10 mouse cellular contexts compared by ENCODE assay signal in genomic region chr5:118386126-118386525, GRCm38 (mm10).
DNase-seq lines count a peak whose midpoint lies in the region; ATAC-seq and TF ChIP-seq lines count a peak whose summit lies in the region.
"Had no signal": no experiment of that assay in that cellular context is flagged by ENCODE, and none has a peak within 500 bp of the region (broad histone marks: within the 10 kb centered on the region; RNA-seq: fewer than 3 reads in every experiment).

No protein-coding gene starts in this region.

- no peaks in the 10 kb centered on the region for H3K27me3 ChIP-seq in forebrain, postnatal 0 days (ENCODE audit: insufficient read depth, low read length)
- H3K27me3 ChIP-seq in forebrain, embryonic 11.5 days (ENCODE audit: control insufficient read depth, insufficient read depth, low read length), result no peaks in the 10 kb centered on the region
- no peaks in the 10 kb centered on the region for H3K27me3 ChIP-seq in thymus, adult 2 months (ENCODE audit: control insufficient read depth, insufficient read depth, low read length)
- H3K27me3 ChIP-seq: forebrain, embryonic 15.5 days had no signal

- peaks cover 20% of the 10 kb centered on the region; the same call in 1 of the 2 replicates for H3K4me1 ChIP-seq in forebrain, postnatal 0 days (ENCODE audit: insufficient read depth)
- H3K4me1 ChIP-seq in forebrain, embryonic 11.5 days (replicated peaks; ENCODE audit: control insufficient read depth, insufficient read depth, low read length), result peaks cover 2% of the 10 kb centered on the region; the same call in 1 of the 2 replicates
- H3K4me1 ChIP-seq in thymus, adult 2 months (replicated peaks; ENCODE audit: control insufficient read depth, insufficient read depth, low read length), result peaks cover 3% of the 10 kb centered on the region

- no peak overlapping the region for H3K27ac ChIP-seq in forebrain, postnatal 0 days (ENCODE audit: low read depth, low read length)
- H3K27ac ChIP-seq in forebrain, embryonic 11.5 days (ENCODE audit: low read depth, low read length), result no peak overlapping the region
- no peak overlapping the region for H3K27ac ChIP-seq in thymus, adult 2 months (ENCODE audit: control insufficient read depth, insufficient read depth, low read length)
- H3K27ac ChIP-seq: forebrain, embryonic 15.5 days; left cerebral cortex, adult 2 months had no signal

- H3K9ac ChIP-seq in forebrain, postnatal 0 days, result no peak overlapping the region
- no peak overlapping the region for H3K9ac ChIP-seq in forebrain, embryonic 11.5 days (ENCODE audit: low read length)
- H3K9ac ChIP-seq: forebrain, embryonic 15.5 days had no signal

- H3K36me3 ChIP-seq in forebrain, postnatal 0 days (ENCODE audit: insufficient read depth), result no peaks in the 10 kb centered on the region; the same call in 1 of the 2 replicates
- no peaks in the 10 kb centered on the region for H3K36me3 ChIP-seq in forebrain, embryonic 11.5 days (ENCODE audit: control insufficient read depth, insufficient read depth, low read length)
- H3K36me3 ChIP-seq in thymus, adult 2 months (ENCODE audit: control insufficient read depth, insufficient read depth, low read length), result no peaks in the 10 kb centered on the region
- H3K36me3 ChIP-seq: forebrain, embryonic 15.5 days had no signal

- no peak overlapping the region for H3K4me3 ChIP-seq in forebrain, postnatal 0 days (ENCODE audit: low read depth, low read length)
- H3K4me3 ChIP-seq in forebrain, embryonic 11.5 days (ENCODE audit: low read depth, low read length), result no peak overlapping the region
- no peak overlapping the region for H3K4me3 ChIP-seq in thymus, adult 2 months (ENCODE audit: control insufficient read depth, insufficient read depth, low read length)
- H3K4me3 ChIP-seq: forebrain, embryonic 15.5 days; left cerebral cortex, adult 2 months had no signal

- no peak for TF ChIP-seq POLR2A in thymus, adult 2 months (IDR thresholded peaks at IDR 0.05; ENCODE audit: control insufficient read depth, extremely low read depth, insufficient read depth, low read length, poor library complexity)

- H3K4me2 ChIP-seq in forebrain, postnatal 0 days (ENCODE audit: low read depth), result no peak overlapping the region
- no peak overlapping the region for H3K4me2 ChIP-seq in forebrain, embryonic 11.5 days (ENCODE audit: low read depth, low read length, severe bottlenecking)
- H3K4me2 ChIP-seq: forebrain, embryonic 15.5 days had no signal

- intact Hi-C loops in gastrocnemius, postnatal 14 days (cut with DNase I; ENCODE audit: low total_unique reads), result no loop called here

- H3K9me3 ChIP-seq in forebrain, postnatal 0 days (ENCODE audit: low read length), result no peaks in the 10 kb centered on the region
- H3K9me3 ChIP-seq in forebrain, embryonic 11.5 days (ENCODE audit: control insufficient read depth, low read length), result peaks cover 12% of the 10 kb centered on the region; the same call in 1 of the 2 replicates
- H3K9me3 ChIP-seq: forebrain, embryonic 15.5 days had no signal

- DNase-seq in forebrain, postnatal 0 days, result peak; percentile 35
- DNase-seq in forebrain, embryonic 11.5 days (ENCODE audit: low spot score), result no peak
- DNase-seq in 3T3-L1 (ENCODE audit: low read depth, low spot score), result peak; percentile 63
- peak; percentile 69 for DNase-seq in gastrocnemius, postnatal 14 days
- peak; percentile 43 to 77 for DNase-seq in kidney, postnatal 25 days
- DNase-seq in frontal cortex, postnatal 14 days (ENCODE audit: low spot score in 2 of 2), result no peak
- DNase-seq in natural killer cell, adult 2 months (ENCODE audit: low spot score in 2 of 2), result no peak
- no peak for DNase-seq in thymus, adult 2 months

- TF ChIP-seq CTCF in forebrain, postnatal 0 days (IDR thresholded peaks at IDR 0.05; ENCODE audit: low read depth), result no peak
- TF ChIP-seq CTCF in thymus, adult 2 months (IDR thresholded peaks at IDR 0.05; ENCODE audit: borderline replicate concordance, control insufficient read depth, extremely low read depth, insufficient read depth, low read length, poor library complexity), result no peak

- ATAC-seq in forebrain, postnatal 0 days, result no peak
- ATAC-seq in forebrain, embryonic 11.5 days (replicated peaks; ENCODE audit: low FRiP score), result no peak
- ATAC-seq: forebrain, embryonic 15.5 days had no signal

- 43% methylated on average over 4 of the region's 4 CpGs for WGBS in forebrain, postnatal 0 days
- whole genome bisulfite sequencing in forebrain, embryonic 11.5 days, result 83% methylated on average over 4 of the region's 4 CpGs
- 58% methylated on average over 4 of the region's 4 CpGs for WGBS in thymus, adult 2 months

Comparison
In these comparisons a context has a peak if more than half of its experiments do, and no peak if none do; other contexts are left out.
1. DNase-seq: peak in forebrain, postnatal 0 days (single experiment), 3T3-L1 (single experiment), gastrocnemius, postnatal 14 days (single experiment) and kidney, postnatal 25 days (2 of 2); none in forebrain, embryonic 11.5 days (single experiment), frontal cortex, postnatal 14 days (0 of 2), natural killer cell, adult 2 months (0 of 2) and thymus, adult 2 months (single experiment).